Mouse (Mus musculus) retina, postnatal 7 days (tissue): ENCODE results near the gene 1700020A23Rik.

Experiments
- DNase-seq: peaks from one replicate; pipeline ENCODE4 v3.0.0-alpha.2; 2012; ENCODE audit warnings: low read depth, low spot score

Gene 1700020A23Rik

GRCm38 (mm10) chr2:130450434-130450796 lies 45.4 kb downstream of the 1700020A23Rik start:
- DNase-seq, result peak; percentile 43

GRCm38 (mm10) chr2:130451086-130451726 lies 46.1 kb downstream of the 1700020A23Rik start:
- no peak for DNase-seq

- DNase-seq, result no peak
These were observed 46.6 kb downstream of the 1700020A23Rik start for GRCm38 (mm10) chr2:130451727-130452090.

GRCm38 (mm10) chr2:130452266-130452665 lies 47.2 kb downstream of the 1700020A23Rik start:
- DNase-seq, result no peak

GRCm38 (mm10) chr2:130453421-130453820 lies 48.4 kb downstream of the 1700020A23Rik start:
- DNase-seq, result no peak

- no peak for DNase-seq
These were observed 49.8 kb downstream of the 1700020A23Rik start for GRCm38 (mm10) chr2:130454748-130455370.
